Mouse (Mus musculus) B cell, adult 62 days (primary cell): Measurements from ENCODE around the gene Btbd35f18. TPM values are rescaled to one million over a fixed set of nuclear protein-coding genes. Genes with fewer than 3 reads are reported as not detected.

Experiments used
- total RNA-seq: library from RNA; stranded (reverse); gene quantifications from 4 replicates; pipeline ENCODE4 v1.2.4, GENCODE M21; 2023

Gene Btbd35f18
- not detected in 4 replicates for total RNA-seq

DNA sequence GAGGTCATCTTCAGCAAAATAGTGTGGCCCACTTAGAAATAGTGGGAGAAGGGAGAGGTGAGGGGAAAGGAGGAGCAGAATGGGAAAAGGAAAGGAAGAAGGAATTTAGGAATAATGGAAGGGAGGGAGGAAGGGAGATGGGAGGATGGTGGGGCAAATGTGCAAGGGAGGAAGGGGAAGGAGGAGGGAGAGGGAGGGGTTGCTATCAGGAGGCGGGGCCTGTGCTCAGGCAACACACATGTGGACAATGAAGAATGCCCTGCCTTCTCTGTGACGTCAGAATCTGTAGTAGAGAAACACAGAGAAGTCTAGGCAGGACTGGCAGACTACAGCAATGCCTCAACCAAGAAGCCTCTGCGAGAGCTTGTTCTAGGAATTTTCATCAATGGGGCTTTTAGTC lies at the start of gene Btbd35f18:
Btbd35f18 (plus strand) TSS at position 301 of the 400 bp plus-strand sequence.

Other genes starting within 250 kb of the Btbd35f18 start
- not detected in 4 replicates for gene Btbd35f10, start 52.7 kb downstream of the Btbd35f18 start, total RNA-seq